Mouse (Mus musculus): ENCODE measurements at regions not wholly inside any gene's neighbourhood (a gene's known extent, or its start where the extent isn't known, plus 50 kb on each side); places are given as distances from the start of the nearest gene placed in this dataset.
"Not testable (repeated sequence)": the region's sequence is repeated elsewhere in the genome, so short reads cannot be mapped to it uniquely, and the experiment has no call there.

DNA sequence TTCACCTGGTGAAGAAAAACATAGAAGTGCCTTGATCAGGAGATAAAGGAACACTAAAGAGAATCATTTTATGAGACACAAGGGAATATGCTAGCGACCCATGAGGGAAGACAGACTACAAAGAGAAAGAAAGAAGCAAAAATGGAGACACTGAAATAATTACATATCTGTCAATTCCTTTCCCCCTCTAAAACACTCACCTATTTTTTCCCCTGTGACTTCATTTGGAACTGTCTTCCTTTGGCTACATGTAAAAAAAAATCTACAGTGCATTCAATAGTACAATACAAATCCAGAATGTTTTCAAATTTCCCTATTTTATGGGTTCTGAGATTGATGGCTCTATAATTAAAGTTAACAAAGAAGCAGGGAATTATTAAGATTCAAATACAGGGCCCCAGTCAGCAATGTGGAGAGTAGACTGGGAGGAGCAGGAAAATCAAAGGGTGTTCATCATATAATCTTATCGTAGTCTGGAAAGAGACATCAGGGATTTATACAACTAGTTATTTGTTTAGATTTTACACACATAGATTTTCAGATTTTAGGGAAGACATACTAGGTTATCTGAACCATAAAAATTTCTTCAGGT, 598.0 kb downstream of the Hdgfl1 start:
- no peaks in the 10 kb centered on the region for H3K9me3 ChIP-seq (replicated peaks)
- no peak overlapping the region for H3K4me3 ChIP-seq
- H3K4me1 ChIP-seq: no peaks in the 10 kb centered on the region
- no peak overlapping the region for H3K27ac ChIP-seq
- H3K27me3 ChIP-seq (ENCODE audit: low read depth, poor library complexity, severe bottlenecking): no peaks in the 10 kb centered on the region
- 81% methylated on average over 2 of the region's 2 CpGs for WGBS
- DNase-seq (ENCODE audit: low spot score): no peak
- H3K36me3 ChIP-seq: no peaks in the 10 kb centered on the region

DNA sequence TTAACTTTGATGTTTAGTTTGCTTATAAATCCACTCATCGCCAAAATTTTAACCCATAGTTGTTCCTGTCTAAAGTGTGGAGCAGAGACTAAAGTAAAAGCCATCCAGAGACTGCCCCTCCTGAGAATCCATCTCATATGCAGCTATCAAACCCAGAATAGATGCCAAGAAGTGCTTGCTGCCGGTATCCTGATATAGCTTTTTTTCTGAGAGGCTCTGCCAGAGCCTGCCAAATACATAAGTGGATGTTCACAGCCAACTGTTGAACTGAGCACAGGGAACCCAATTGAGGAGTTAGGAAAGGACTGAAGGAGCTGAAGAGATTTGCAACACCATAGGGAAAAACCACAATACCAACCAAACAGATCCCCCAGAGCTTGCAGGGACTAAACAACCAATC, 600.3 kb downstream of the Hdgfl1 start:
- Histone ChIP-seq H3K9me3 (replicated peaks) (no peaks in the 10 kb centered on the region), H3K4me1 (no peaks in the 10 kb centered on the region), H3K27me3 (ENCODE audit: low read depth, poor library complexity, severe bottlenecking) (no peaks in the 10 kb centered on the region), H3K36me3 (no peaks in the 10 kb centered on the region), H3K27ac (no peak overlapping the region), H3K4me3 (no peak overlapping the region)
- no peak for DNase-seq (ENCODE audit: low spot score)
- WGBS: 78% methylated on average over 2 of the region's 2 CpGs

DNA sequence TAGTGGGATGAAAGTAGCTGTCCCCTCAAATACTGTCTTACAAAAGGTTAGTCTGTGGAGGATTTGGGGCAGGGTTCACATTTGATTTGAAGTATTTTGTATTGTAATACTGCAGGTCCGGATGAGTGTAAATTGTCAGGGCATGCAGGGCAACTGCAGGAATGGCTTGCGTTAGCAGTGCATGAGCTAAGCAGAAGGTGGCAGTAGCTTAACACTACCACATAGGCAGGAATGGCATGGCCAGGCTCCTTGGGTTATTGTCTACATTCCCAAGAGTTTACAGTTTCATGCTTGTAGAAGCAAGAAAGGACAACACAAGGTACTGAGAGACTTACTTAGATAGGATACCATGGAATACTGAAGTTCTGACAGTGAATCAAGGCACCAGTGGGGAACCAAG, 611.3 kb downstream of the Hdgfl1 start:
- Histone ChIP-seq H3K27ac (peak overlapping the region; percentile 14; the same call in 1 of the 2 replicates), H3K9me3 (replicated peaks) (no peaks in the 10 kb centered on the region), H3K4me3 (no peak overlapping the region), H3K27me3 (ENCODE audit: low read depth, poor library complexity, severe bottlenecking) (no peaks in the 10 kb centered on the region), H3K4me1 (peaks cover 4% of the 10 kb centered on the region; the same call in 1 of the 2 replicates), H3K36me3 (no peaks in the 10 kb centered on the region)
- no peak for DNase-seq (ENCODE audit: low spot score)
- WGBS: 77% methylated on average over 2 of the region's 2 CpGs

DNA sequence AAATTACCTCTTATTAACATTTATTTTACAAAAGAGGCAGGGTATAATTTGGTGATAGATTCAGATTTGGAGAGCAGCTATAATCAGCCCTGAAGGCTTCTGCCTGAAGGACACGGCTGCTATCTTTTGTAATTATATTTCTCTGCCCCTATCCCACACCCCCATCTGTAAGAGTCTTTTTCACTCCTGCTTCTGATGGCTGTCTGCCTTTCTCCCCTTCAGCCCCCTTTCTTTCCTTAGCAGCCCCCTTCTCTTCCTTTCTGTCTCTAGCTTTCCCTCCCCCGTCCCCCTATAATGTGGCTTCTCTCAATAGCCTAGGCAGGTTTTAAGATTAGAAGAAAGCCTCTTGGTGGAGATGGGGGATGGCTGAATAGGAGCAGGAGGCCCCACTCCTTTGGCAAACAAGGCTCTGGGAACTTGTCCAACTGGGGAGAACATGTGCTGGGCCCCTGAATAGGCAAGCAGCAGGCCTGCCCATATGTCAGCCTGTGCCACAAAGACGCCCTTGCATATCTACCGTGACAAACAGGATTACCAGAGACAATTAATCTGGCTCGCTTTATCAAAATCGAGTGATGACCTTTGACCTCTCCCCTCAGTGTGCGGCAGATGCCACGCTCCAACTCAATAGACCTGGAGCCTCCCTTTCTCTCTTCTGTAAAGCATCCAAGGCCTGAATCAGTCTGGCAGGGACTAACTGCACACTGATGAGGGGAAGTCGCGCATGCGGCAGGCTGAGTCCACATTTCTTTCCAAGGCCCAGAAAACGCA, 615.1 kb downstream of the Hdgfl1 start:
- Histone ChIP-seq H3K4me1 (peaks cover 10% of the 10 kb centered on the region), H3K4me3 (no peak overlapping the region), H3K27me3 (ENCODE audit: low read depth, poor library complexity, severe bottlenecking) (no peaks in the 10 kb centered on the region), H3K36me3 (no peaks in the 10 kb centered on the region), H3K9me3 (replicated peaks) (no peaks in the 10 kb centered on the region), H3K27ac (peak overlapping the region; percentile 51)
- WGBS: 79% methylated on average over 12 of the region's 12 CpGs
- DNase-seq (ENCODE audit: low spot score): no peak

DNA sequence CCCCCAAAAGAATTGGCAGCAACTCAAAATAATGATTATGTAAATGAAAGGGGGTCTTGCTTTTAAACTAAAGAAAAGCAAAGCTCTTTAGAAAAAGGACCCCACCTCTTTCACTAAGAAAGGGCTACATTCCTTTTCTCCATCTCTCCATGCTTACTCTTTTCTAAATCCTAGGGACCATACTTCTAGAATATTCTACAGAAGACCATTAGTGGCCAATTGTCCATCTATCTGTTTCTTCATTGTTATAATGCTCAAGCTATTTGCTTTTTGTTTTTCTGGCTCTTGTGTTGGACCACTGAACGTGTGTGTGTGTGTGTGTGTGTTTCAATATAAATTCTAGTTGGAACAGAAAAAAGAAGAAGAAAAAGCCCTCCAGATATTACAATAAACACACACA, 615.7 kb downstream of the Hdgfl1 start:
- Histone ChIP-seq H3K27me3 (ENCODE audit: low read depth, poor library complexity, severe bottlenecking) (no peaks in the 10 kb centered on the region), H3K27ac (no peak overlapping the region), H3K36me3 (no peaks in the 10 kb centered on the region), H3K9me3 (replicated peaks) (no peaks in the 10 kb centered on the region), H3K4me1 (peaks cover 10% of the 10 kb centered on the region), H3K4me3 (no peak overlapping the region)
- 81% methylated on average over 1 of the region's 1 CpGs for WGBS
- DNase-seq (ENCODE audit: low spot score): no peak

DNA sequence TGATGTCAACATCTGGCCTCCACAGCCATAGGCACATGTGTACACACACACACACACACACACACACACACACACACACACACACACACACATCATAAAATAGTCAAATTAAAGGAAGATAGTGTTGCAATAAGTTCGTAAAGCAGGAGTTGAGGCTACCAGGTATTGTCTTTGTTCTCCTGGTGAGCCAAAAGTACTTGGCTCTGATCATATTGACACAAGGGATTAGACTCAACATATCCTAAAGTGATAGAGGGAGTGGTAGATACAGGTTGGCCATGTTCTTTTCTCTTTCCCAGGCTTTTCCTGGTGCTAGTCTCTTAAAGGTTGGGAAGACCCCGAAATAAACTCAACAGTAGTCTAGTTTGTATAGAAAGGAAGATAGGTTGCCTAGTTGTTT, 616.9 kb downstream of the Hdgfl1 start:
- H3K36me3 ChIP-seq: no peaks in the 10 kb centered on the region
- H3K4me3 ChIP-seq: no peak overlapping the region
- no peaks in the 10 kb centered on the region for H3K27me3 ChIP-seq (ENCODE audit: low read depth, poor library complexity, severe bottlenecking)
- H3K4me1 ChIP-seq: peaks cover 10% of the 10 kb centered on the region
- DNase-seq (ENCODE audit: low spot score): no peak
- no peak overlapping the region for H3K27ac ChIP-seq
- no peaks in the 10 kb centered on the region for H3K9me3 ChIP-seq (replicated peaks)
- WGBS: 93% methylated on average over 2 of the region's 2 CpGs

- H3K27me3 ChIP-seq (ENCODE audit: low read depth, poor library complexity, severe bottlenecking): no peaks in the 10 kb centered on the region
- H3K4me3 ChIP-seq: no peak overlapping the region
- no peaks in the 10 kb centered on the region for H3K9me3 ChIP-seq (replicated peaks)
- WGBS: 71% methylated on average over 1 of the region's 1 CpGs
- H3K4me1 ChIP-seq: peaks cover 10% of the 10 kb centered on the region
- no peak overlapping the region; the same call in 1 of the 2 replicates for H3K27ac ChIP-seq
- H3K36me3 ChIP-seq: no peaks in the 10 kb centered on the region
- DNase-seq (ENCODE audit: low spot score): no peak
These were observed 619.5 kb downstream of the Hdgfl1 start for GRCm38 (mm10) chr13:26150426-26150825.

GRCm38 (mm10) chr13:26142811-26143210, 627.2 kb downstream of the Hdgfl1 start:
- H3K27me3 ChIP-seq (ENCODE audit: low read depth, poor library complexity, severe bottlenecking): no peaks in the 10 kb centered on the region
- no peak for DNase-seq (ENCODE audit: low spot score)
- WGBS: 78% methylated on average over 2 of the region's 2 CpGs
- H3K27ac ChIP-seq: no peak overlapping the region
- H3K36me3 ChIP-seq: no peaks in the 10 kb centered on the region
- H3K4me1 ChIP-seq: no peaks in the 10 kb centered on the region
- no peak overlapping the region for H3K4me3 ChIP-seq
- H3K9me3 ChIP-seq (replicated peaks): no peaks in the 10 kb centered on the region

- DNase-seq (ENCODE audit: low spot score): no peak
- Histone ChIP-seq H3K4me1 (no peaks in the 10 kb centered on the region), H3K9me3 (replicated peaks) (no peaks in the 10 kb centered on the region), H3K36me3 (no peaks in the 10 kb centered on the region), H3K27me3 (ENCODE audit: low read depth, poor library complexity, severe bottlenecking) (no peaks in the 10 kb centered on the region), H3K27ac (no peak overlapping the region), H3K4me3 (no peak overlapping the region)
- WGBS: 59% methylated on average over 1 of the region's 1 CpGs
These were observed 650.6 kb downstream of the Hdgfl1 start for GRCm38 (mm10) chr13:26119363-26119762.

- no peak for DNase-seq (ENCODE audit: low spot score)
- Histone ChIP-seq H3K9me3 (replicated peaks) (no peaks in the 10 kb centered on the region), H3K36me3 (no peaks in the 10 kb centered on the region), H3K4me1 (no peaks in the 10 kb centered on the region), H3K4me3 (no peak overlapping the region), H3K27me3 (ENCODE audit: low read depth, poor library complexity, severe bottlenecking) (no peaks in the 10 kb centered on the region), H3K27ac (no peak overlapping the region)
- WGBS: 92% methylated on average over 7 of the region's 7 CpGs
These were observed 655.8 kb downstream of the Hdgfl1 start for GRCm38 (mm10) chr13:26114136-26114535.

GRCm38 (mm10) chr13:26113723-26114122, 656.2 kb downstream of the Hdgfl1 start:
- WGBS: 86% methylated on average over 1 of the region's 1 CpGs
- not testable (repeated sequence) for H3K27me3 ChIP-seq (ENCODE audit: low read depth, poor library complexity, severe bottlenecking); H3K4me1 ChIP-seq; H3K27ac ChIP-seq; H3K36me3 ChIP-seq; DNase-seq (ENCODE audit: low spot score); H3K4me3 ChIP-seq; H3K9me3 ChIP-seq (replicated peaks)

DNA sequence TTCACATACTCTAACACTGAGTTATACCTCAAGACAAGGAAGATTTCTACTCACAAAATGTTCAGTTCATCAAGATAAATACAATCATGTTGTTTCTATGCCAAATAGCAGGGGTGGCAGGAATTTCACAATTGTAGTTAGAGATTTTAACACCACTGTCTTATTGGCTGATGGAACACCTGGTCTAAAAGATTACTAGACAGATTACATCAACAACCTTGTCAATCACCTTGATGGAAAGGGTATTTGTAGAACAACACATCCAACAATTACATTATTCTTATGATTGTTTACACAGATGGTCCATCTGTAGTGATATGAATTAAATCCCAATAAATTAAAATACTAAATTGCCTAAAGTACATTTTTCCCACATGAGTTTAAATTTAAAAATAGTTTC, 657.4 kb downstream of the Hdgfl1 start:
- no peak overlapping the region for H3K27ac ChIP-seq

DNA sequence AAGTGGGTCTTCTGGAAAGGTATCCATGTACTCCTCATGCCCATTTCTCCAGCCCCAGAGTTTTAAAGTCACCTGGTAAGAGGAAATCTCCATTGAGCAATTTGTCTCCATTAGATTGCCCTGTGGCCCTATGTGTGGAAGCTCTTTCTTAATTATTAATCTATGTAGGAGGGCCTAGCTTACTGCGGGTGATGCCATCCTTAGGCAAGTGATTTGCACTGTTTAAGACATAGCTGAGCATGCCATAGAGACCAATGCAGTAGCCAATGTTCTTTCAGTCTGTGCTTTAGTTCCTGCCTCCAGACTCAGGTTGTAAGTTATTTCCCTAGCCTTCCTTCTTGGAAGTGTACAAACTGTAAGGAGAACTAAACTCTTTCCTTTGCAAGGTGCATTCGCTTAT, 661.0 kb downstream of the Hdgfl1 start:
- Histone ChIP-seq H3K9me3 (replicated peaks) (no peaks in the 10 kb centered on the region), H3K36me3 (no peaks in the 10 kb centered on the region), H3K27me3 (ENCODE audit: low read depth, poor library complexity, severe bottlenecking) (no peaks in the 10 kb centered on the region), H3K4me3 (no peak overlapping the region), H3K27ac (no peak overlapping the region), H3K4me1 (no peaks in the 10 kb centered on the region)
- no peak for DNase-seq (ENCODE audit: low spot score)
- WGBS: 91% methylated on average over 2 of the region's 2 CpGs

More for the DNA sequence above, 657.4 kb downstream of the Hdgfl1 start:
- H3K27me3 ChIP-seq (ENCODE audit: low read depth, poor library complexity, severe bottlenecking): no peaks in the 10 kb centered on the region
- no peaks in the 10 kb centered on the region for H3K9me3 ChIP-seq (replicated peaks)
- DNase-seq (ENCODE audit: low spot score): no peak
- H3K4me3 ChIP-seq: no peak overlapping the region
- no peaks in the 10 kb centered on the region for H3K36me3 ChIP-seq
- no peaks in the 10 kb centered on the region for H3K4me1 ChIP-seq

All from limb, embryonic 10.5 days (tissue).